Mouse (Mus musculus): ENCODE results near the gene Xpnpep3. TPM values are rescaled to one million over a fixed set of nuclear protein-coding genes. Genes with fewer than 3 reads are reported as not detected.
"Not testable (repeated sequence)": the region's sequence is repeated elsewhere in the genome, so short reads cannot be mapped to it uniquely, and the experiment has no call there.

Xpnpep3 gene
- polyA plus RNA-seq, 1 experiment from 2014 or later: 10.1 TPM

DNA sequence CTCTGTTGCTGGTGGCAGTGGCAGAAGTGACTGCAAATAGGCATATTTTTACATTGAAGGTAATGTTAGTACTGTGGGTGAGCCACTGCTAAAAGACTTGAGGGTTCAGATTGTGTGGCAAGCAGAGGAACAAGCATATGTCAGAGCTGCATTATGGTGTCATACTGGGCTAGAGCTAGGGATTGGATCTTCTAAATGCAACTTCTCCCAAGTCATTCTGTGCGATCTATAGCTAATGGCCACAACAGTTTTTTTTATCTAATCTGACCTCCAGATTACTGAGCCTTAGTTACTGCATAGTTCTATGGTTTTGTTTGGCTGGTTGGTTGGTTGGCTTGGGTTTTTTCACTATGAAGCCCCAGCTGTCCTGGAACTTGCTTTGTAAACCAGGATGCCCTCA lies 8.3 kb downstream of the Xpnpep3 start, which contains the start of gene Dnajb7:
TSS of gene Dnajb7 (minus strand) at position 101 of the 400 bp plus-strand sequence.
- H3K27ac ChIP-seq (replicated peaks): no peak within 1 kb of the TSS
- ATAC-seq (replicated peaks): no peak
- H3K4me2 ChIP-seq (replicated peaks): no peak within 1 kb of the TSS
- no peak within 1 kb of the TSS for H3K4me3 ChIP-seq
- H3K9ac ChIP-seq (replicated peaks): no peak within 1 kb of the TSS
- H3K4me1 ChIP-seq: no peaks in the 10 kb centered on the region
- H3K9me3 ChIP-seq: no peaks in the 10 kb centered on the region
- no peaks in the 10 kb centered on the region for H3K27me3 ChIP-seq
- no peaks in the 10 kb centered on the region for H3K36me3 ChIP-seq
- 91% methylated on average over 1 of the region's 1 CpGs for WGBS

DNA sequence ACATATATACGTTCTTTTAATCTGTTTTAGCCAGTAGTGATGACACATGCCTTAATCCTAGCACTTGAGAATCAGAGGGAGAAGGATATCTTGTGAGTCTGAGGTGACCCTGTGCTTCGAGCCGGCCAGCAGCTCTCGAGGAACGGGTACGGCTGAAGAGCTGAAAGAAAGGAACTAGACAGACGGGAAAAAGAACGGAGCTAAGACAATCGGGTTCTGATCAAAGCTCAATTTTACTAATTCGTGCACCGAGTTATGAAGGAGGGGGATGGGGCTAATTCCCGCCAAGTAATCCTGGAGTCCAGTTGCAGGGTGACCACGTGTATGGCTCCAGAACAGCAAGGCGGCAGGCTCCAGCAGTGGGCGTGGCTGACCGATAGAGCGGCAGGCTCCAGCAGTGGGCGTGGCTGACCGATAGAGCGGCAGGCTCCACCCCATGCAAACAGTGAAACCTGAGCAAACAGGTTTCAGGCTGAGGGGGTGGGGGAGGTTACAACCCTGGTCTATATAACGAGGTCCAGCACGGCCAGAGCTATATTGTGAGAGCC lies 16.9 kb downstream of the Xpnpep3 start:
- not testable (repeated sequence) for H3K36me3 ChIP-seq; H3K9me3 ChIP-seq; H3K4me1 ChIP-seq; H3K27me3 ChIP-seq; H3K27ac ChIP-seq (replicated peaks)
- 0 out of 2 replicates have a peak, but pooled peaks have one; percentile 41 for ATAC-seq (replicated peaks)
- Histone ChIP-seq H3K4me2 (replicated peaks) (peak overlapping the region; percentile 41), H3K4me3 (peak overlapping the region; percentile 35), H3K9ac (replicated peaks) (peak overlapping the region; percentile 25)
- 4% methylated on average over 22 of the region's 22 CpGs for WGBS

DNA sequence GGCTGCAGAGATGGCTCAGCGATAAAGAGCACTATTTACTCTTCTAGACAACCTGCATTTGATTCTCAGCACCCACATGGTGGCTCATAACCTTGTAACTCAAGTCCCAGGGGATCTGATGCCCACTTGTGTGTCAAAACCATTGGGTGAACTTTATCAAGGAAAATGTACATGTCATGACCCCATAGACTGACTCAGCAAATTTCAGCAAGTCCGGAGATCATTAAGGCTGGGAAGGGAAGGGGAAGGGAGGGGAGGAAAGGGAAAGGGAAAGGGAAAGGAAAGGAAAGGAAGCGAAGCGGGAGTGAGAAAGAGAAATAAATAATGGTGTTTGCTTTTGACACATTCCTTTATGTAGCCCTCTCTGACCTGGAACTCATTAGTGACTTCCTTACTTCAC lies 18.1 kb downstream of the Xpnpep3 start:
- Histone ChIP-seq H3K4me2 (replicated peaks) (no peak overlapping the region), H3K36me3 (0 out of 2 replicates have a peak, but pooled peaks cover 4% of the 10 kb centered on the region), H3K9ac (replicated peaks) (no peak overlapping the region), H3K27me3 (no peaks in the 10 kb centered on the region), H3K9me3 (no peaks in the 10 kb centered on the region), H3K27ac (replicated peaks) (no peak overlapping the region), H3K4me1 (peaks cover 9% of the 10 kb centered on the region; the same call in 1 of the 2 replicates), H3K4me3 (no peak overlapping the region)
- ATAC-seq (replicated peaks): no peak
- WGBS: 88% methylated on average over 4 of the region's 4 CpGs

- no peak overlapping the region for H3K9ac ChIP-seq (replicated peaks)
- WGBS: 56% methylated on average over 1 of the region's 1 CpGs
- H3K4me1 ChIP-seq: peaks cover 9% of the 10 kb centered on the region; the same call in 1 of the 2 replicates
- no peaks in the 10 kb centered on the region for H3K9me3 ChIP-seq
- no peaks in the 10 kb centered on the region for H3K27me3 ChIP-seq
- ATAC-seq (replicated peaks): no peak
- H3K27ac ChIP-seq (replicated peaks): no peak overlapping the region
- 0 out of 2 replicates have a peak, but pooled peaks cover 4% of the 10 kb centered on the region for H3K36me3 ChIP-seq
- H3K4me2 ChIP-seq (replicated peaks): no peak overlapping the region
- H3K4me3 ChIP-seq: no peak overlapping the region
Measured at GRCm38 (mm10) chr15:81421454-81421853, 21.5 kb downstream of the Xpnpep3 start.

DNA sequence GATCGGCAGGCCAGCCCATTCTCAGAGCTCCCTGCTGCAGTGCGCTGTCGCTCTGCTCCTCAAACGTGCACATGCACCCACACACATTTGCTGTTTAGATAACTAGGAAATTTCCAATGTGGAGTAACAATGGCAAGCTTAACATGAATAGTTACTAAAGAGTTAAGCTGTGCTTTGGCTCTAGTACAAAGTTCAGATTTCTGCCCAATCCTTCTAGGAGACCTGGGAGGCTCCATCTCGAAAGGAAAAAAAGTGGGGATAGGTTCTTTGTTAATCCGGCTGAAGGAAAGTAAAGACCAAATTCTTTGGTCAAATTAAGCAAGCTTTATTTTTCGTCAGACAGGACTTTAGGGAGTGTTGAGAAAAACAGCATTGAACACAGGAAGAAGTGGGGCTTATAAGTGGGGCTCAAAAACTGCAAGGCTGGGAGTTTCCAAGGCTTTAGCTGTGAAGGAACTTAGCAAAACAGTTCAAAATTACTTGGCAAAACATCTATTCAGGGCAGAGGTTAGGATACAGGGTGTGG lies 22.3 kb downstream of the Xpnpep3 start:
- no peak overlapping the region for H3K4me2 ChIP-seq (replicated peaks)
- H3K4me1 ChIP-seq: 0 out of 2 replicates have a peak, but pooled peaks cover 3% of the 10 kb centered on the region
- H3K27me3 ChIP-seq: no peaks in the 10 kb centered on the region
- H3K9me3 ChIP-seq: no peaks in the 10 kb centered on the region
- H3K4me3 ChIP-seq: no peak overlapping the region
- H3K9ac ChIP-seq (replicated peaks): no peak overlapping the region
- H3K36me3 ChIP-seq: peaks cover 4% of the 10 kb centered on the region; the same call in 1 of the 2 replicates
- WGBS: 54% methylated on average over 7 of the region's 7 CpGs
- 0 out of 2 replicates have a peak overlapping the region, but pooled peaks have one; percentile 49 for H3K27ac ChIP-seq (replicated peaks)
- no peak for ATAC-seq (replicated peaks)

DNA sequence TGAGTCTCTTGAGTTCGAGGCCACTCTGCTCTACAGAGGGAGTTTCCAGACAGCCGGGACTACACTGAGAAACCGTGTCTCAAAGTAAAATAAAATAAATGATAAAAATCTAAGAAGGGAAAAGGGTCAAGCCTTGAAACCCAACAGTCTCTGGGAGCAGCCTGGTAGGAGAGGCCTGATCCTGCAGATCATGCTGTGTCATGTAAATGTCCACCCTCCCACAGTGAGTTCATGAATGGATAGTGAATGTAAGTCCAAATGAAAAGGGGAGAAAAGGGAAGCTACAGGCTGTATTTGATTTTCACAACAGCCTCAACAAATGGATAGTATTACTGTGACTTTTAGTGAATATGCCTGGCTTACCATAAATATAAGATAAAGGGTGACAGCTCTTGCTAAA lies 25.4 kb downstream of the Xpnpep3 start:
- no peak overlapping the region for H3K27ac ChIP-seq (replicated peaks)
- H3K27me3 ChIP-seq: no peaks in the 10 kb centered on the region
- 0 out of 2 replicates have a peak, but pooled peaks cover 3% of the 10 kb centered on the region for H3K4me1 ChIP-seq
- no peak for ATAC-seq (replicated peaks)
- WGBS: 84% methylated on average over 3 of the region's 3 CpGs
- H3K9ac ChIP-seq (replicated peaks): no peak overlapping the region
- no peak overlapping the region for H3K4me3 ChIP-seq
- H3K36me3 ChIP-seq: peaks cover 4% of the 10 kb centered on the region; the same call in 1 of the 2 replicates
- H3K9me3 ChIP-seq: no peaks in the 10 kb centered on the region
- no peak overlapping the region for H3K4me2 ChIP-seq (replicated peaks)

- H3K9me3 ChIP-seq: no peaks in the 10 kb centered on the region
- H3K4me3 ChIP-seq: no peak overlapping the region
- no peak overlapping the region for H3K4me2 ChIP-seq (replicated peaks)
- no peak overlapping the region for H3K27ac ChIP-seq (replicated peaks)
- no peaks in the 10 kb centered on the region for H3K27me3 ChIP-seq
- no peak for ATAC-seq (replicated peaks)
- H3K9ac ChIP-seq (replicated peaks): no peak overlapping the region
- 91% methylated on average over 2 of the region's 2 CpGs for WGBS
- H3K4me1 ChIP-seq: no peaks in the 10 kb centered on the region
- H3K36me3 ChIP-seq: peaks cover 19% of the 10 kb centered on the region; the same call in 1 of the 2 replicates
Measured at GRCm38 (mm10) chr15:81427947-81428346, 28.0 kb downstream of the Xpnpep3 start.

GRCm38 (mm10) chr15:81431195-81431594 lies 31.3 kb downstream of the Xpnpep3 start:
- WGBS: 85% methylated on average over 1 of the region's 1 CpGs
- Histone ChIP-seq H3K27ac (replicated peaks) (no peak overlapping the region), H3K4me2 (replicated peaks) (no peak overlapping the region), H3K9me3 (no peaks in the 10 kb centered on the region), H3K36me3 (peaks cover 19% of the 10 kb centered on the region; the same call in 1 of the 2 replicates), H3K4me3 (no peak overlapping the region), H3K4me1 (no peaks in the 10 kb centered on the region), H3K27me3 (no peaks in the 10 kb centered on the region), H3K9ac (replicated peaks) (no peak overlapping the region)
- ATAC-seq (replicated peaks): no peak

DNA sequence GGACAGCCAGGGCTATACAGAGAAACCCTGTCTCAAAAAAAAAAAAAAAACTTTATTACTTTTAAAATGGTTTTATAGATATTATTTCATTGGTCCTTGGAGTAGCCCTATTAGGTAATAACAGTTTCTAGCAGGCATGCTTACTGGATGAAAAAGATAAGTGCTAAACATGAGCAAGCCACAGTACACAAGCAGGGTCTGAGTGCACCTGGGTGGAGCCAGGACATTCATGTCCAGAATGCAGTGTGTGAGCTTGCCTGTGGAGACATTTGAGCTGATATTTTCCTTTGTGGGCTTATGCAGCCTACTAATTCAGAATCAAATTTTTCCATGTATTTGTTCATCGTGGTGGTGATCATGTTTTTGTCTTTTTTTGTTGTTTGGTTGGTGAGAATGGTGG lies 38.4 kb downstream of the Xpnpep3 start:
- no peak for ATAC-seq (replicated peaks)

DNA sequence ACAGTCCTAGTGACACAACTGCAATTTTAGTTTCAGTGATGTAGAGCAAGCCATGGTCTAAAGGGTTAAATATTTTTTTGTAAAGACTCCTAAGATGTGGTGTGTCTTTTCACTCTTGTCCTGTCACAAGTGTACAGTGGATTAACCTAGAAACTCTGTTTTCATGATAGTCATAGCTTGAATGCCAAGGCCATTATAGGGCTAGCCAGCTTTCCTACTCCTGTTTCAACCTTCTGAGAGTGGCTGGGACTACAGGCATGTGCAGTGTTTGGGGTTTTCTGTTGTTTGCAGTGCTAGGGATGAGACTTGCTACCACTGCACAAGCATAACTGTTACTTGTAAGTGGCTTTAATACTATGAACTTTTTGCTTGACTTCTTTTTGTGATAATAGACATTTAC lies 39.3 kb downstream of the Xpnpep3 start:
- Histone ChIP-seq H3K27me3 (no peaks in the 10 kb centered on the region), H3K4me3 (no peak overlapping the region), H3K27ac (replicated peaks) (no peak overlapping the region), H3K4me1 (no peaks in the 10 kb centered on the region), H3K9ac (replicated peaks) (no peak overlapping the region), H3K36me3 (peaks cover 17% of the 10 kb centered on the region; the same call in 1 of the 2 replicates), H3K4me2 (replicated peaks) (no peak overlapping the region), H3K9me3 (no peaks in the 10 kb centered on the region)
- ATAC-seq (replicated peaks): no peak

More for the DNA sequence above, 38.4 kb downstream of the Xpnpep3 start:
- Histone ChIP-seq H3K36me3 (peaks cover 17% of the 10 kb centered on the region; the same call in 1 of the 2 replicates), H3K27ac (replicated peaks) (no peak overlapping the region), H3K4me3 (no peak overlapping the region), H3K4me1 (no peaks in the 10 kb centered on the region), H3K9ac (replicated peaks) (no peak overlapping the region), H3K4me2 (replicated peaks) (no peak overlapping the region), H3K27me3 (no peaks in the 10 kb centered on the region), H3K9me3 (no peaks in the 10 kb centered on the region)
- WGBS: 94% methylated on average over 1 of the region's 1 CpGs

- 51% methylated on average over 3 of the region's 3 CpGs for WGBS
- ATAC-seq (replicated peaks): no peak
Measured at GRCm38 (mm10) chr15:81448463-81448862, 48.5 kb downstream of the Xpnpep3 start.

DNA sequence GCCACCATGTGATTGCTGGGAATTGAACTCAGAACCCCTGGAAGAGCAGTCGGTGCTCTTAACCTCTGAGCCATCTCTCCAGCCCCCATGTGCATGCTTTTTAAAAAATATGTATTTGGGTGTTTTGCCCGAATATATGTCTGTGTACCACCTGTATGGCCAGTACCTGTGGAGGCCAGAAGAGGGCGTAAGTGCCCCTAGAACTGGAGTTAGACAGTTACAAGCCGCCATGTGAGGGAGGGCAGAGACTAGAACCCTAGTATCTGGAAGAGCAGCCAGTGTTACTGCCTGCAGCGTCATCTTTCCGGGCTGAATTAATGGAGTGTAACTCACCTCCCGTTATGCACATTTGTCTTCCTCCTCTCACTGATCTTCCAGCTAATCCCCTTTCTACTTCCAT lies 61.6 kb downstream of the Xpnpep3 start:
- Histone ChIP-seq H3K27ac (replicated peaks) (no peak overlapping the region), H3K27me3 (no peaks in the 10 kb centered on the region)
- ATAC-seq (replicated peaks): no peak

More at GRCm38 (mm10) chr15:81448463-81448862, 48.5 kb downstream of the Xpnpep3 start:
- Histone ChIP-seq H3K4me1 (no peaks in the 10 kb centered on the region), H3K4me2 (replicated peaks) (no peak overlapping the region), H3K4me3 (no peak overlapping the region), H3K27ac (replicated peaks) (no peak overlapping the region), H3K9me3 (no peaks in the 10 kb centered on the region), H3K27me3 (no peaks in the 10 kb centered on the region), H3K9ac (replicated peaks) (no peak overlapping the region), H3K36me3 (peaks cover 17% of the 10 kb centered on the region)

More for the DNA sequence above, 61.6 kb downstream of the Xpnpep3 start:
- 86% methylated on average over 7 of the region's 7 CpGs for WGBS
- Histone ChIP-seq H3K4me1 (peaks cover 6% of the 10 kb centered on the region; the same call in 1 of the 2 replicates), H3K4me3 (no peak overlapping the region), H3K9me3 (no peaks in the 10 kb centered on the region), H3K4me2 (replicated peaks) (no peak overlapping the region), H3K36me3 (peaks cover 5% of the 10 kb centered on the region; the same call in 1 of the 2 replicates), H3K9ac (replicated peaks) (no peak overlapping the region)
